Mouse (Mus musculus): Measurements from ENCODE around the gene Pla2g2e. TPM values are rescaled to one million over a fixed set of nuclear protein-coding genes. Genes with fewer than 3 reads are reported as not detected.
"Not testable (repeated sequence)": the region's sequence is repeated elsewhere in the genome, so short reads cannot be mapped to it uniquely, and the experiment has no call there.

Pla2g2e gene
- total RNA-seq, 2 experiments from 2014 or later: not detected

GRCm38 (mm10) chr4:138879808-138880207 lies 2.1 kb downstream of the Pla2g2e start:
- ATAC-seq (replicated peaks; ENCODE audit: low FRiP score, low TSS enrichment, poor library complexity, severe bottlenecking): no peak

GRCm38 (mm10) chr4:138880811-138881584 lies 3.3 kb downstream of the Pla2g2e start:
- no peak for ATAC-seq (replicated peaks; ENCODE audit: low FRiP score, low TSS enrichment, poor library complexity, severe bottlenecking)

GRCm38 (mm10) chr4:138882179-138882578 lies 4.4 kb downstream of the Pla2g2e start:
- ATAC-seq (replicated peaks; ENCODE audit: low FRiP score, low TSS enrichment, poor library complexity, severe bottlenecking): 0 out of 2 replicates have a peak, but pooled peaks have one; percentile 42

- ATAC-seq (replicated peaks; ENCODE audit: low FRiP score, low TSS enrichment, poor library complexity, severe bottlenecking): peak; percentile 76
These were observed 6.5 kb downstream of the Pla2g2e start for GRCm38 (mm10) chr4:138884261-138884660.

GRCm38 (mm10) chr4:138889165-138889564 lies 11.4 kb downstream of the Pla2g2e start:
- no peak for ATAC-seq (replicated peaks; ENCODE audit: low FRiP score, low TSS enrichment, poor library complexity, severe bottlenecking)

GRCm38 (mm10) chr4:138889635-138890034 lies 11.9 kb downstream of the Pla2g2e start:
- ATAC-seq (replicated peaks; ENCODE audit: low FRiP score, low TSS enrichment, poor library complexity, severe bottlenecking): no peak

- ATAC-seq (replicated peaks; ENCODE audit: low FRiP score, low TSS enrichment, poor library complexity, severe bottlenecking): no peak
These were observed 14.9 kb downstream of the Pla2g2e start for GRCm38 (mm10) chr4:138892655-138893054.

- not testable (repeated sequence) for ATAC-seq (replicated peaks; ENCODE audit: low FRiP score, low TSS enrichment, poor library complexity, severe bottlenecking)
These were observed 16.0 kb downstream of the Pla2g2e start for GRCm38 (mm10) chr4:138893789-138894188.

GRCm38 (mm10) chr4:138899361-138899760 lies 21.6 kb downstream of the Pla2g2e start:
- no peak for ATAC-seq (replicated peaks; ENCODE audit: low FRiP score, low TSS enrichment, poor library complexity, severe bottlenecking)

GRCm38 (mm10) chr4:138905624-138906337 lies 28.0 kb downstream of the Pla2g2e start:
- no peak for ATAC-seq (replicated peaks; ENCODE audit: low FRiP score, low TSS enrichment, poor library complexity, severe bottlenecking)

- ATAC-seq (replicated peaks; ENCODE audit: low FRiP score, low TSS enrichment, poor library complexity, severe bottlenecking): 0 out of 2 replicates have a peak, but pooled peaks have one; percentile 33
These were observed 35.5 kb downstream of the Pla2g2e start for GRCm38 (mm10) chr4:138913141-138913787.

GRCm38 (mm10) chr4:138913797-138914196 lies 36.1 kb downstream of the Pla2g2e start, which contains the start of gene Otud3:
TSS of gene Otud3 (minus strand) at chr4:138913945.
- ATAC-seq (replicated peaks; ENCODE audit: low FRiP score, low TSS enrichment, poor library complexity, severe bottlenecking): peak; percentile 95

- no peak for ATAC-seq (replicated peaks; ENCODE audit: low FRiP score, low TSS enrichment, poor library complexity, severe bottlenecking)
These were observed 39.5 kb downstream of the Pla2g2e start for GRCm38 (mm10) chr4:138917282-138917681.

GRCm38 (mm10) chr4:138921254-138922130 lies 43.8 kb downstream of the Pla2g2e start:
- no peak for ATAC-seq (replicated peaks; ENCODE audit: low FRiP score, low TSS enrichment, poor library complexity, severe bottlenecking)

- peak; percentile 98 for ATAC-seq (replicated peaks; ENCODE audit: low FRiP score, low TSS enrichment, poor library complexity, severe bottlenecking)
These were observed 44.4 kb downstream of the Pla2g2e start for GRCm38 (mm10) chr4:138922131-138922459.

- no peak for ATAC-seq (replicated peaks; ENCODE audit: low FRiP score, low TSS enrichment, poor library complexity, severe bottlenecking)
These were observed 47.8 kb downstream of the Pla2g2e start for GRCm38 (mm10) chr4:138925561-138925960.

All from megakaryocyte-erythroid progenitor cell, adult 5-6 weeks (primary cell).